Mouse (Mus musculus) hindbrain, postnatal 0 days (tissue): ENCODE measurements at regions not wholly inside any gene's neighbourhood (a gene's known extent, or its start where the extent isn't known, plus 50 kb on each side); places are given as distances from the start of the nearest gene placed in this dataset.
"Not testable (repeated sequence)": the region's sequence is repeated elsewhere in the genome, so short reads cannot be mapped to it uniquely, and the experiment has no call there.

Experiments
- ATAC-seq: fragments of 200-750 bp; cut with Nextera tagmentation; 2 replicates; pipeline ENCODE4 v1.8.0; 2017; ENCODE audit warnings: mild to moderate bottlenecking, moderate TSS enrichment, moderate library complexity
- DNase-seq: peaks from one replicate; pipeline ENCODE4 v3.0.0-alpha.2; 2015; ENCODE audit warnings: low spot score
- H3K27ac ChIP-seq: fragments of 300-500 bp; sonication (generic); 2 replicates; pipeline ENCODE4 v1.5.1; 2014; ENCODE audit warnings: mild to moderate bottlenecking
- H3K27me3 ChIP-seq: fragments of 300-500 bp; sonication (generic); 2 replicates; pipeline ENCODE4 v1.6.1; 2014; ENCODE audit warnings: low read length, mixed read lengths; ENCODE audit not compliant: insufficient read depth
- H3K36me3 ChIP-seq: fragments of 300-500 bp; sonication (generic); 2 replicates; pipeline ENCODE4 v1.6.1; 2014; ENCODE audit warnings: low read length, mixed read lengths; ENCODE audit not compliant: insufficient read depth
- H3K4me1 ChIP-seq: fragments of 300-500 bp; sonication (generic); 2 replicates; pipeline ENCODE4 v1.6.1; 2014; ENCODE audit warnings: antibody characterized with exemption, low read length, mixed read lengths; ENCODE audit not compliant: insufficient read depth
- H3K4me2 ChIP-seq: fragments of 300-500 bp; sonication (generic); 2 replicates; pipeline ENCODE4 v1.6.1; 2014; ENCODE audit warnings: low read depth, mild to moderate bottlenecking, low read length, moderate library complexity, mixed read lengths
- H3K4me3 ChIP-seq: fragments of 300-500 bp; sonication (generic); 2 replicates; pipeline ENCODE4 v1.5.1; 2014; ENCODE audit warnings: low read length
- H3K9ac ChIP-seq: fragments of 300-500 bp; sonication (generic); replicated peaks from 2 replicates; pipeline ENCODE4 v1.6.1; 2014; ENCODE audit warnings: mild to moderate bottlenecking, low read length, moderate library complexity, mixed read lengths
- H3K9me3 ChIP-seq: fragments of 300-500 bp; sonication (generic); 2 replicates; pipeline ENCODE4 v1.6.1; 2016; ENCODE audit warnings: low read length, mixed read lengths
- CTCF ChIP-seq: IDR thresholded peaks from 2 replicates; pipeline ENCODE4 v1.5.1; 2016; ENCODE audit warnings: antibody characterized with exemption, control low read depth, low read depth
- WGBS: fragments of 180-500 bp; shearing (Covaris S2); extraction: QIAGEN DNeasy Blood & Tissue Kit; methylation state at CpG from one replicate; pipeline ENCODE4 v1.1.7; 2014; 5-methylcytosine and 5-hydroxymethylcytosine counted together

DNA sequence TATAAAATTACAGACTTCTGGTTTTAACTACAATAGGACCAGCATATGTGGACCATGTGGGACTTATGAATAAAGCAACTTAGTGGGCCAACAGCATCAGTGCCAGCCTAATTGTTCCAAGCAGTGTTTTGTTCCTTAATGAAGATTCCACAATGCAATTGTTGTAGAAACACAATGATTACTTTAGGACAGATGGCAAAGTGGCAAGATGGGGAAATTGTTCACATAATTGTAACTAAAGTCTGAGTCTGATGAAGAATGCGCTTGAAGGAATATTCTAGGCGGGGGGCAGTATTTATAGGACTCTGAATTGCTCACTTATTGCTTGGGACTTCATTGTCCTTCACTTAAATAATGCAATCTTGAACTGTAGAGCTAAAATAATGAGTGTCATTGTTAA lies 253.4 kb upstream of the Kcnj3 start:
- H3K9ac ChIP-seq: no peak overlapping the region
- WGBS: 73% methylated on average over 2 of the region's 2 CpGs
- no peak overlapping the region for H3K4me2 ChIP-seq
- ATAC-seq (no peak), DNase-seq (peak; percentile 3)
- no peak overlapping the region for H3K4me3 ChIP-seq
- H3K36me3 ChIP-seq: no peaks in the 10 kb centered on the region
- TF ChIP-seq CTCF: no peak
- no peaks in the 10 kb centered on the region for H3K9me3 ChIP-seq
- no peak overlapping the region for H3K27ac ChIP-seq
- H3K27me3 ChIP-seq: no peaks in the 10 kb centered on the region
- H3K4me1 ChIP-seq: no peaks in the 10 kb centered on the region

DNA sequence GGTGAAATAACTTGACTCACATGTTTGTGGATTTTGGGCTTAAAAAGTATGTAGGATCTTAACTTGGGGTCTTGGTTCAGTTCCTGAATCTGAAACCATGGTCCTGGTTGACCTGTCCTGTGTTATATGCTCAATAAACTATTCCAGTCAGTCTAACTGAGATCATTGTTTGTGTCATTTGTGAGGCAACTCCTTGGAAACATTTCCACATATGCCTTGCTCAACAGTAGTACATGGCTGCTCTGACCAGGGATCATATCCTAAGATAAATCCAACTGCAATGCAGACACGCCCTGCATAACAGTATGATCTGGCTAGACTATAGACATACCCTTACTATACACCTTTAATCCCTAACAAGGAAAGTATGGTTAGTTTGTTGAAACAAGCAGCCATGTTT lies 228.9 kb upstream of the Kcnj3 start:
- DNase-seq (no peak), ATAC-seq (no peak)
- Histone ChIP-seq H3K36me3 (no peaks in the 10 kb centered on the region), H3K4me1 (no peaks in the 10 kb centered on the region), H3K4me3 (no peak overlapping the region), H3K27ac (no peak overlapping the region), H3K9ac (no peak overlapping the region), H3K27me3 (no peaks in the 10 kb centered on the region), H3K4me2 (no peak overlapping the region), H3K9me3 (no peaks in the 10 kb centered on the region)
- 94% methylated on average over 1 of the region's 1 CpGs for WGBS
- no peak for TF ChIP-seq CTCF

DNA sequence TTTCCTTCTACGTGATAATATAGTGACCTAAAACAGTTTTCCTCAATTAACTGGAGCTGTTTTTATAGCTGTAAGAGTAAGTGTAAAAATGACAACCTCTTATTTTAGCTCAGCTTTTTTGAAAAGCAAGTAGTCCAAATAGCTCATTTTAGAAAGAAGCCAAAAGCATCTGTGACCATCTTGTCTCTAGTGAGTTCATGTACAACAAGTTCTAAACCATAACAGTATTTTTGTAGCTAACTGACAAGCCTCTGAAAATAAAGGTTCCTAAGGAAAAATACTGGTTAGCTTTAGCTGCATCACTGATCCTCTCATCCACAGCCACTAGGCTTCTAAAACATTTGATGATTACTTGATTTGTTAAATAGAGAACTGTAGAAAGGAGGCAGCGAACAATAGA lies 227.2 kb upstream of the Kcnj3 start:
- TF ChIP-seq CTCF: no peak
- ATAC-seq (no peak), DNase-seq (no peak)
- 88% methylated on average over 2 of the region's 2 CpGs for WGBS
- Histone ChIP-seq H3K4me3 (no peak overlapping the region), H3K4me1 (no peaks in the 10 kb centered on the region), H3K4me2 (no peak overlapping the region), H3K9ac (no peak overlapping the region), H3K36me3 (no peaks in the 10 kb centered on the region), H3K27ac (no peak overlapping the region), H3K27me3 (no peaks in the 10 kb centered on the region), H3K9me3 (no peaks in the 10 kb centered on the region)

DNA sequence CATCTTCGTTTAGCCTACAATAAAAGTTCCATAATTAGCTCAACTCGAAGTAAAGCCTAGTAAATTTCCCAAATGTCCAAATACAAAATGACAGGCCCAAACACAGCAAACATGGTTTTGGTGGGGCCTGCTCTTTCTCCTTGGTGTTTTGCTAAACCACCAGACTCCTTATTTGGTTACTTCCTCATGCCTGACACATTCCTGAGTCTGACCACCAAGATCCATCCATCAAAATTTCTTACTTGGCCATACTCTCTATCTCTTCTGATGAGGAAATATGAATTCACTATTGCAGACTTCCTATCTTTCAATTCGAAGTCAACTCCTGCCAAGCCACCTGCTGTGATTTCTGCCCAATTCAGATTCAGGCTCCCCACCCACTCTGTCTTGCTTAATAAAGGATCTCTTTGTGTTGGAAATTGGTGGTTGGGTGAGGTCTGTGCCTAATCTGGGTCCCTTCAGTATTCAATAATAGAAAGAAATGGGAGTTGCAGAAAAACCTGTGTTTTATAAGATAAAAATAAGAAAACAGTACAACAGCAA lies 225.9 kb upstream of the Kcnj3 start:
- no peak overlapping the region for H3K9ac ChIP-seq
- no peaks in the 10 kb centered on the region for H3K27me3 ChIP-seq
- no peaks in the 10 kb centered on the region for H3K4me1 ChIP-seq
- no peak overlapping the region for H3K27ac ChIP-seq
- ATAC-seq: no peak
- no peak for TF ChIP-seq CTCF
- H3K4me3 ChIP-seq: no peak overlapping the region
- DNase-seq: no peak
- H3K4me2 ChIP-seq: no peak overlapping the region
- 59% methylated on average over 3 of the region's 3 CpGs for WGBS
- H3K9me3 ChIP-seq: no peaks in the 10 kb centered on the region
- H3K36me3 ChIP-seq: no peaks in the 10 kb centered on the region

DNA sequence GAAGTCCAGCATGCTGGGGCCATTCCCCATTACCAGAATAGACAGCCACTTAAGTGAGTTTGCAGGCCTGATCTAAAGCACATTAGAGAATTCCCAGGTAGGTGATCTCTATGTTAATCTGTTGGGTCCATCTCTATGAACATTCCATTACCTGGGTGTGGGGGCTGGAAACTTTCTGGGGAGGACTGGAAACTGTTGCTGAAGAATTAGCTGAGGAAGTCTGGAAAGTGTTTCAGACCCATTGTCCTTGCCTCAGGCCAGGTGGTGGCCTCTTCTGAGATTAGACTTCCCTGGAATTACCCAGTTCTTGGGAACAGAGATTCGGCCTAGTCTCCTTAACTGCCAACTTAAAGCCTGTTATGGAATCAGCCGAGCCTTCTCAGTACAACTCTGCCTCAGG lies 224.5 kb upstream of the Kcnj3 start:
- no peak overlapping the region for H3K27ac ChIP-seq
- H3K27me3 ChIP-seq: no peaks in the 10 kb centered on the region
- ATAC-seq: no peak
- H3K4me3 ChIP-seq: no peak overlapping the region
- no peaks in the 10 kb centered on the region for H3K9me3 ChIP-seq
- no peak overlapping the region for H3K4me2 ChIP-seq
- no peak for DNase-seq
- H3K4me1 ChIP-seq: no peaks in the 10 kb centered on the region
- no peak overlapping the region for H3K9ac ChIP-seq
- WGBS: 95% methylated on average over 2 of the region's 2 CpGs
- no peaks in the 10 kb centered on the region for H3K36me3 ChIP-seq
- no peak for TF ChIP-seq CTCF

DNA sequence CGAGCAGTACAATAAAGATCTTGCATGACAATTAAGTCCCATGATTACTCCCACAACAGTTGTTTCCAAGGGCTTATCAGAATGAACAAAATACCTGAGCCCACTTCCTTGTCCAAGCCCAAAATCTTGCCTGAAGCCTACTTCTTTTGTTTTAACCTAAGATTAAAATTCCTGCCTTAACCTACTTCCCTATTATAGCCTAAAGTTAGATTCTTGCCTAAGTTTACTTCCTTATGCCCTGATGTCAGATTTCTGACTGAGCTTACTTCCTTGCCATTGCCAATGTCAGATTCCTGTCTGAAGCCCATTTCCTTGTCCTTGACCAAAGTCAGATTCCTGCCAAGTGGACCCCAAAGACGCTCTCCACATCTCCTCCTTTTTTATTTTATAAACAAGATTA lies 213.7 kb upstream of the Kcnj3 start:
- no peak overlapping the region for H3K4me2 ChIP-seq
- no peak overlapping the region for H3K9ac ChIP-seq
- H3K9me3 ChIP-seq: no peaks in the 10 kb centered on the region
- ATAC-seq (no peak), DNase-seq (no peak)
- 70% methylated on average over 2 of the region's 2 CpGs for WGBS
- TF ChIP-seq CTCF: no peak
- H3K4me3 ChIP-seq: no peak overlapping the region
- H3K36me3 ChIP-seq: no peaks in the 10 kb centered on the region
- H3K4me1 ChIP-seq: no peaks in the 10 kb centered on the region
- H3K27ac ChIP-seq: no peak overlapping the region
- H3K27me3 ChIP-seq: no peaks in the 10 kb centered on the region

DNA sequence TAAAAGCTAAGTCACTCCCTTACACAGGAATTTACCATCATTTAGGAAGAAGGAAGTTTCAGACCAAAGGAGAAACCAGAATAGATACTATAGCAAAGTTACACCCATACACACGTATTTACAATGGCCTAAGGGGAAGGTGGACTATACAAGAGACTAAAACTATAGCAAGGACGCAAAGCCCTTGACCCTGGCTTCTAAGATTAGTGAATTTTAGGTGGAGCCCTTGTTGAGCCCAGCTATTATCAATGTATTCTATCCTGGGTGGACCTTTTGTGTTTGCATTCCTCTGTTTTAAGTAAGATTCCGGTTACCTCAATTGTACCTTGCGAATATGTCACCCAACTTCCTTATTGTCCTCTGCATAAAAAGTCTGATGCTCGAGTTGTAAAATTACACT lies 213.0 kb upstream of the Kcnj3 start:
- not testable (repeated sequence) for DNase-seq, H3K27me3 ChIP-seq, H3K9ac ChIP-seq, H3K4me3 ChIP-seq, H3K9me3 ChIP-seq, H3K4me2 ChIP-seq, H3K27ac ChIP-seq, H3K4me1 ChIP-seq, ATAC-seq, H3K36me3 ChIP-seq
- WGBS: 93% methylated on average over 5 of the region's 5 CpGs
